Mouse (Mus musculus): ENCODE results near the gene Crybg2. TPM values are rescaled to one million over a fixed set of nuclear protein-coding genes. Genes with fewer than 3 reads are reported as not detected.

The Crybg2 gene
- polyA plus RNA-seq, 1 experiment from 2014 or later, result 4.4 TPM

GRCm38 (mm10) chr4:134025802-134026201, 34.8 kb upstream of the Crybg2 start:
- 47% methylated on average over 9 of the region's 9 CpGs for WGBS
- no peak for DNase-seq (ENCODE audit: low spot score)
- no peak overlapping the region for H3K4me3 ChIP-seq
- peaks cover 6% of the 10 kb centered on the region; the same call in 1 of the 2 replicates for H3K4me1 ChIP-seq
- no peaks in the 10 kb centered on the region for H3K27me3 ChIP-seq (ENCODE audit: low read depth, poor library complexity, severe bottlenecking)
- no peaks in the 10 kb centered on the region for H3K9me3 ChIP-seq (replicated peaks)
- H3K27ac ChIP-seq, result no peak overlapping the region
- no peaks in the 10 kb centered on the region for H3K36me3 ChIP-seq

DNA sequence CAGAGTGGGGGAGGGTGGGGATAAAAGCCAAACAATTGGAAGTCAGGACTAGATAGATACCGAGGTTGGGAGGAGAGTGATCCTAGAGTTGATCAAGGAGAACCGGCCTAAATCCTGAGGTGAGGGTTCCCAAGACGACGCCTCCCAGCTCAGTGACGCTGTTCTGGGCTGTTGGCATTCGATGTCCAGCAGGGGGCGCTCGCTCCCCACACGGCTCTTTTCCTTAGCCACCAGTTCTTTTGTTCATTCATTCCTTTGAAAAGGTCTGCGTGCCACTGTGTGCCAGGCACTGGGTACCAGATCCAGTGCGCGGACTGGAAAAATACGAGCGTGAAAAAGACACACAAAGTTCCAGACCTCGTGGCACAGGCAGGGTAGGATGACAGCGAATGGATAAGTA, 24.7 kb upstream of the Crybg2 start:
- peaks cover 4% of the 10 kb centered on the region; the same call in 1 of the 2 replicates for H3K4me1 ChIP-seq
- peak; percentile 94 for DNase-seq (ENCODE audit: low spot score)
- H3K4me3 ChIP-seq, result no peak overlapping the region; the same call in 1 of the 2 replicates
- H3K27ac ChIP-seq, result no peak overlapping the region
- 7% methylated on average over 16 of the region's 16 CpGs for WGBS
- H3K27me3 ChIP-seq (ENCODE audit: low read depth, poor library complexity, severe bottlenecking), result no peaks in the 10 kb centered on the region
- no peaks in the 10 kb centered on the region for H3K9me3 ChIP-seq (replicated peaks)
- no peaks in the 10 kb centered on the region for H3K36me3 ChIP-seq

GRCm38 (mm10) chr4:134041317-134042123, 19.1 kb upstream of the Crybg2 start:
- H3K4me3 ChIP-seq, result no peak overlapping the region
- H3K27ac ChIP-seq, result no peak overlapping the region
- 60% methylated on average over 9 of the region's 9 CpGs for WGBS
- no peaks in the 10 kb centered on the region for H3K36me3 ChIP-seq
- peaks cover 7% of the 10 kb centered on the region for H3K4me1 ChIP-seq
- no peaks in the 10 kb centered on the region for H3K27me3 ChIP-seq (ENCODE audit: low read depth, poor library complexity, severe bottlenecking)
- no peak for DNase-seq (ENCODE audit: low spot score)
- no peaks in the 10 kb centered on the region for H3K9me3 ChIP-seq (replicated peaks)

DNA sequence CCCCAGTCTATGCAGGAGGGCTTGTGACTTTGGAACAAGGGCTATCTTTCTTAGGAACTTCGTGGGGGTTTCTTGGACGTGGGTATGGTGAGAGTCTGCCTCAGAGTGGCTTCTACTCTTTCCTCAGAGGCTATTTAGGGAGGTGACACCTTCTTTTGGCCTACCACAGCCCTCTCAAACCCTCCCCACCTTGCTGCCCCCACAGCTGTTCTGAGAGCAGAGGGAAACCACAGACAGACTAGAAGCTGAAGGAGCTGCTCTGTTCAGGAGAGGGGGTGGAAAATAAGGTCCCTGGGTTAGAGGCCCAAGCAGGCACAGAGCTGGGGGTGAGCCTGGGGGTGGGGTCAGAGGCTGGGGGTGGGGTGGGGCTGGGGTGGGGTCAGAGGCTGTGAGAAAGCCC, 17.6 kb upstream of the Crybg2 start:
- Histone ChIP-seq H3K27me3 (ENCODE audit: low read depth, poor library complexity, severe bottlenecking) (no peaks in the 10 kb centered on the region), H3K36me3 (no peaks in the 10 kb centered on the region), H3K9me3 (replicated peaks) (no peaks in the 10 kb centered on the region), H3K4me3 (no peak overlapping the region), H3K27ac (no peak overlapping the region), H3K4me1 (peaks cover 10% of the 10 kb centered on the region)
- 65% methylated on average over 2 of the region's 2 CpGs for WGBS
- DNase-seq (ENCODE audit: low spot score), result no peak

GRCm38 (mm10) chr4:134047648-134048047, 13.0 kb upstream of the Crybg2 start:
- 44% methylated on average over 5 of the region's 5 CpGs for WGBS
- Histone ChIP-seq H3K9me3 (replicated peaks) (no peaks in the 10 kb centered on the region), H3K4me3 (no peak overlapping the region), H3K27me3 (ENCODE audit: low read depth, poor library complexity, severe bottlenecking) (no peaks in the 10 kb centered on the region), H3K4me1 (peaks cover 19% of the 10 kb centered on the region), H3K27ac (peak overlapping the region; percentile 19; the same call in 1 of the 2 replicates), H3K36me3 (no peaks in the 10 kb centered on the region)
- no peak for DNase-seq (ENCODE audit: low spot score)

GRCm38 (mm10) chr4:134051912-134052311, 8.7 kb upstream of the Crybg2 start:
- Histone ChIP-seq H3K36me3 (no peaks in the 10 kb centered on the region), H3K9me3 (replicated peaks) (no peaks in the 10 kb centered on the region), H3K27me3 (ENCODE audit: low read depth, poor library complexity, severe bottlenecking) (no peaks in the 10 kb centered on the region), H3K4me3 (no peak overlapping the region), H3K27ac (no peak overlapping the region), H3K4me1 (peaks cover 19% of the 10 kb centered on the region)
- DNase-seq (ENCODE audit: low spot score), result no peak
- WGBS, result 87% methylated on average over 5 of the region's 5 CpGs

- no peaks in the 10 kb centered on the region for H3K9me3 ChIP-seq (replicated peaks)
- no peak overlapping the region for H3K4me3 ChIP-seq
- H3K36me3 ChIP-seq, result no peaks in the 10 kb centered on the region
- H3K27me3 ChIP-seq (ENCODE audit: low read depth, poor library complexity, severe bottlenecking), result no peaks in the 10 kb centered on the region
- DNase-seq (ENCODE audit: low spot score), result no peak
- H3K4me1 ChIP-seq, result peaks cover 19% of the 10 kb centered on the region
- H3K27ac ChIP-seq, result no peak overlapping the region
- 40% methylated on average over 8 of the region's 8 CpGs for WGBS
These were observed 8.1 kb upstream of the Crybg2 start for GRCm38 (mm10) chr4:134052560-134052959.

GRCm38 (mm10) chr4:134053538-134053937, 7.1 kb upstream of the Crybg2 start, which contains the start of gene Zfp683:
TSS of gene Zfp683 (plus strand) at chr4:134053838.
- Histone ChIP-seq H3K9me3 (replicated peaks) (no peaks in the 10 kb centered on the region), H3K27ac (no peak within 1 kb of the TSS), H3K4me3 (no peak within 1 kb of the TSS), H3K27me3 (ENCODE audit: low read depth, poor library complexity, severe bottlenecking) (peaks cover 3% of the 10 kb centered on the region), H3K4me1 (peaks cover 20% of the 10 kb centered on the region), H3K36me3 (no peaks in the 10 kb centered on the region)
- DNase-seq (ENCODE audit: low spot score), result no peak
- 95% methylated on average over 3 of the region's 3 CpGs for WGBS

DNA sequence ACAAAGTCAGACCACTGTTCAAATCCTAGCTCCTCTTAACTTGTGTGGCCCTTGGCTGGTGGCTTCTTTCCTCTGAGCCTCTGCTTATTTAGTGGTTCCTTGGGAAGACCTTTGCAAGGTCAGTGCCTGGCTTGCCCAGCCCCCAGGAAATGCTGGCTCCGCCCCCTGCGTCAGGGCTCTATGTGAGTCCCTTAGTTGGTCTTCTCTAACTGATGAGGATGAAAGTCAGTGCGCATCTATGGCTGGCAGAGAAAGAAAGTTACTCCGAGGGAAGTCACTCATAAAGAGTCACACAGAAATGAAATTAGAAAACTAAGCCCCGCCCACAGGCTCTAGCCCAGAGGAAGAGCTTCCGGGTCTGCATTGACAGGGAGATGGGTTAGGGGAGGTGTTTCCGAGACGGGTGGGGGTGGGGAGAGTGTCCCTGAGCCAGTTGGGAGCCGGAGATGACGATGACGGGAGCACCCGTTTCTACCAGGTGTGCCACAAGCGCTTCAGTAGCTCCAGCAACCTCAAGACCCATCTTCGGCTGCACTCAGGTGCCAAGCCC, 2.4 kb upstream of the Crybg2 start:
- H3K4me3 ChIP-seq, result peak overlapping the region; percentile 21
- H3K27ac ChIP-seq, result no peak overlapping the region
- H3K4me1 ChIP-seq, result peaks cover 29% of the 10 kb centered on the region
- WGBS, result 27% methylated on average over 14 of the region's 14 CpGs
- H3K36me3 ChIP-seq, result no peaks in the 10 kb centered on the region
- H3K27me3 ChIP-seq (ENCODE audit: low read depth, poor library complexity, severe bottlenecking), result peaks cover 45% of the 10 kb centered on the region
- no peaks in the 10 kb centered on the region for H3K9me3 ChIP-seq (replicated peaks)
- no peak for DNase-seq (ENCODE audit: low spot score)

DNA sequence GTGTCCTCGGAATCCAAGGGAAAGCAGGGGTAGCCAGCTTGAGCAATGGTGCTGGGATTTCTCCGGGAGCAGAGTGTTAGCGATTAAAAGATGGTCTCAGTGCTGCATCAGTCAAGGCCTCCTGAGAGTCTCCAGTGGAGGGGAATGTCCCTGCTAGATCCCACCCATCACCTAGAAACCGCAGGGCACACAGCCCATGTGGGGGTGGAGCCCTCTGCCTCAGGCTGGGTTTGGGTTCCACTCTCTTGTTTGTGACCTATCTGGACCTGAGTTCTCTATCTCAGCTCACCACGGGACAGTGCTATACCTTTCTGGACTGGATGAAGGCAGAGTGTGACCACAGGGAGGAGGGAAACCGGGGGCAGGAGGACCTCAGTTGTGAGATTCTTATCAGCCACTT, 1.7 kb upstream of the Crybg2 start:
- H3K27me3 ChIP-seq (ENCODE audit: low read depth, poor library complexity, severe bottlenecking), result peaks cover 46% of the 10 kb centered on the region
- no peaks in the 10 kb centered on the region for H3K36me3 ChIP-seq
- H3K9me3 ChIP-seq (replicated peaks), result no peaks in the 10 kb centered on the region
- H3K27ac ChIP-seq, result no peak overlapping the region
- WGBS, result 83% methylated on average over 6 of the region's 6 CpGs
- DNase-seq (ENCODE audit: low spot score), result no peak
- H3K4me3 ChIP-seq, result no peak overlapping the region
- H3K4me1 ChIP-seq, result peaks cover 29% of the 10 kb centered on the region

- no peak for DNase-seq (ENCODE audit: low spot score)
- peaks cover 36% of the 10 kb centered on the region for H3K4me1 ChIP-seq
- H3K9me3 ChIP-seq (replicated peaks), result no peaks in the 10 kb centered on the region
- no peak overlapping the region for H3K4me3 ChIP-seq
- WGBS, result 57% methylated on average over 18 of the region's 18 CpGs
- H3K27ac ChIP-seq, result no peak overlapping the region
- H3K36me3 ChIP-seq, result no peaks in the 10 kb centered on the region
- peaks cover 70% of the 10 kb centered on the region for H3K27me3 ChIP-seq (ENCODE audit: low read depth, poor library complexity, severe bottlenecking)
These were observed 683 bp downstream of the Crybg2 start for GRCm38 (mm10) chr4:134061166-134061830.

DNA sequence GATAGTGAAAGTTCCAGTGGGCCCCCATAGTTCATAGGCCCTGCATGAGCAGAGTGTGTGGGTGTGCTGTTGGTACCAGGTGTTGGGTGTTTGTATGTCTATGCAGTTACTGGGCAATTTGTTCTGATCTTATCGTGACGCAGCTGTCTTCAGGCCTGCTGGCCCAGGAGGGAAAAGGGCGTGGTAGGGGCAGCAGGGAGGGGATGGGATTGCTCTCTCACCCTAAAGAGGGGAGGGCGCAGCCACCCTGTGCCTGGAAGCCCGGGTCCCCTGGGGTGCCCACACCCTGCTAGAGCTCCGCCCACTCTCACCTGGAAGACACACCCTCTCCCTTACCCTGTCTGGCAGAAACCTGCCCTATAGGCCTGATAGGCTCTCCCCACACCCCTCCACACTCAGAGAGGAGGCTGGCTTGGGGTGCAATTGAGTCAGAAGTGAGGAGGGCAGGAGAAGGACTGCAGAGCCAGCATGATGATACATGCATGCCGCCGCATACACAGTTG, 1.4 kb downstream of the Crybg2 start:
- Histone ChIP-seq H3K9me3 (replicated peaks) (no peaks in the 10 kb centered on the region), H3K27me3 (ENCODE audit: low read depth, poor library complexity, severe bottlenecking) (peaks cover 77% of the 10 kb centered on the region), H3K27ac (no peak overlapping the region), H3K4me1 (peaks cover 36% of the 10 kb centered on the region), H3K36me3 (no peaks in the 10 kb centered on the region), H3K4me3 (no peak overlapping the region)
- no peak for DNase-seq (ENCODE audit: low spot score)
- WGBS, result 39% methylated on average over 8 of the region's 8 CpGs

DNA sequence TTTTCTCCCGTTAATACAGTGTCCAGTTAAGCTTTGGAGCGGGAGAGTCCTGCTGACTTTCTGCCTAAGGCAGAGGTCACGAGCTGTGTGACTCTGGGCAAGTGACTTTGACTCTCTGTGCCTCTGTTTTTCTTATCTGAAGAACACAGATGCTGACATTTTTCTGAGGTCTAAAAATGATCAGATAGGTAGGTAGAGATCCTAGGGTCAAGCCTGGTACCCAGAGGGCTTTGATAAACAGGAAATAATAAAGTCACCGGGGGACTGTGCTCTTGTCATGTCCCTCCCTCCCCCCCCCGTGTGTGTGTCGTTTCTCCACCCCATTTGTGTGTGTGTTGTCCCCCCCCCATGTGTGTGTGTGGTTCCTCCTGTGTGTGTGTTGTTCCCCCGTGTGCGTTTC, 1.9 kb downstream of the Crybg2 start:
- H3K36me3 ChIP-seq, result no peaks in the 10 kb centered on the region
- H3K9me3 ChIP-seq (replicated peaks), result no peaks in the 10 kb centered on the region
- H3K4me3 ChIP-seq, result no peak overlapping the region
- H3K4me1 ChIP-seq, result peaks cover 36% of the 10 kb centered on the region
- 65% methylated on average over 8 of the region's 8 CpGs for whole genome bisulfite sequencing
- no peak for DNase-seq (ENCODE audit: low spot score)
- H3K27ac ChIP-seq, result no peak overlapping the region
- H3K27me3 ChIP-seq (ENCODE audit: low read depth, poor library complexity, severe bottlenecking), result peaks cover 83% of the 10 kb centered on the region

Measured in limb, embryonic 10.5 days (tissue).